Mouse (Mus musculus) layer of hippocampus, adult 18-20 months (tissue): Measurements from ENCODE around the gene Slco1a5. TPM values are rescaled to one million over a fixed set of nuclear protein-coding genes. Genes with fewer than 3 reads are reported as not detected.
"Not testable (repeated sequence)": the region's sequence is repeated elsewhere in the genome, so short reads cannot be mapped to it uniquely, and the experiment has no call there.

Experiments
- DNase-seq, 2 experiments: peaks; one replicate each; pipeline ENCODE4 v3.0.0; 2022; ENCODE audit warnings: low spot score in 2 of 2
- long read RNA-seq: library from polyadenylated mRNA; stranded (forward); transcript quantifications from one replicate; pipeline ENCODE4 v2.0.0, GENCODE M21; 2021
- total RNA-seq, 2 experiments: library from RNA; stranded (reverse); gene quantifications; 2 replicates each; pipeline ENCODE4 v1.2.3; 2021

Slco1a5 gene
- not detected for total RNA-seq
- long read RNA-seq, result 0 reads

- no peak for DNase-seq
These were observed at the start of gene Slco1a5 for GRCm38 (mm10) chr6:142322881-142323280. TSS of gene Slco1a5 (minus strand) at chr6:142322981.

- no peak for DNase-seq
These were observed 46.8 kb upstream of the Slco1a5 start for GRCm38 (mm10) chr6:142369568-142369967.

GRCm38 (mm10) chr6:142367565-142367964 is 44.8 kb upstream of the Slco1a5 start:
- no peak for DNase-seq

GRCm38 (mm10) chr6:142366473-142367018 is 43.8 kb upstream of the Slco1a5 start:
- no peak for DNase-seq

- DNase-seq, result no peak
These were observed 43.1 kb upstream of the Slco1a5 start for GRCm38 (mm10) chr6:142365742-142366472.

- no peak for DNase-seq
These were observed 40.3 kb upstream of the Slco1a5 start for GRCm38 (mm10) chr6:142363019-142363576.

- no peak for DNase-seq
These were observed 39.3 kb upstream of the Slco1a5 start for GRCm38 (mm10) chr6:142362036-142362435.

GRCm38 (mm10) chr6:142357106-142357505 is 34.3 kb upstream of the Slco1a5 start:
- DNase-seq, result no peak

GRCm38 (mm10) chr6:142352099-142352498 is 29.3 kb upstream of the Slco1a5 start:
- not testable (repeated sequence) for DNase-seq

GRCm38 (mm10) chr6:142347431-142348385 is 24.9 kb upstream of the Slco1a5 start:
- no peak for DNase-seq

- DNase-seq, result no peak
These were observed 23.7 kb upstream of the Slco1a5 start for GRCm38 (mm10) chr6:142346181-142347110.

- DNase-seq, result peak; percentile 81 to 94
These were observed 22.8 kb upstream of the Slco1a5 start, which contains the start of gene Pyroxd1 for GRCm38 (mm10) chr6:142345440-142346038. TSS of gene Pyroxd1 (plus strand) at chr6:142345654.

GRCm38 (mm10) chr6:142343561-142343960 is 20.8 kb upstream of the Slco1a5 start:
- peak in 1 of 2 experiments; percentile 68 for DNase-seq

- no peak for DNase-seq
These were observed 16.8 kb upstream of the Slco1a5 start for GRCm38 (mm10) chr6:142339576-142339975.

GRCm38 (mm10) chr6:142338961-142339360 is 16.2 kb upstream of the Slco1a5 start:
- no peak for DNase-seq

GRCm38 (mm10) chr6:142329201-142329600 is 6.4 kb upstream of the Slco1a5 start:
- DNase-seq, result no peak

GRCm38 (mm10) chr6:142326598-142326997 is 3.8 kb upstream of the Slco1a5 start:
- DNase-seq, result no peak

GRCm38 (mm10) chr6:142317106-142317505 is 5.7 kb downstream of the Slco1a5 start:
- DNase-seq, result no peak

- no peak for DNase-seq
These were observed 8.5 kb downstream of the Slco1a5 start for GRCm38 (mm10) chr6:142314285-142314684.

GRCm38 (mm10) chr6:142305076-142305475 is 17.7 kb downstream of the Slco1a5 start:
- DNase-seq, result no peak
